Comparison of ENCODE assay signal across 23 mouse cellular contexts in genomic region chr1:119397839-119398238, GRCm38 (mm10). TPM values are rescaled to one million over a fixed set of nuclear protein-coding genes. Genes with fewer than 3 reads are reported as not detected.
"Had no signal": no experiment of that assay in that cellular context is flagged by ENCODE, and none has a peak within 500 bp of the region (broad histone marks: within the 10 kb centered on the region; RNA-seq: fewer than 3 reads in every experiment).

No protein-coding gene starts in this region.

- H3K4me2 ChIP-seq: heart, embryonic 12.5 days; hindbrain, embryonic 13.5 days; hindbrain, embryonic 15.5 days; limb, embryonic 13.5 days; limb, embryonic 15.5 days; liver, embryonic 12.5 days had no signal

- H3K9me3 ChIP-seq: heart, embryonic 12.5 days; hindbrain, embryonic 13.5 days; hindbrain, embryonic 15.5 days; limb, embryonic 13.5 days; limb, embryonic 15.5 days; liver, embryonic 12.5 days had no signal

- H3K27ac ChIP-seq: heart, adult 2 months; hindbrain, embryonic 13.5 days; hindbrain, embryonic 15.5 days; hindbrain, postnatal 0 days; layer of hippocampus, adult 2 months; left cerebral cortex, adult 2 months; limb, embryonic 13.5 days; limb, embryonic 15.5 days; liver, embryonic 12.5 days had no signal

- H3K9ac ChIP-seq: heart, embryonic 12.5 days; hindbrain, embryonic 13.5 days; hindbrain, embryonic 15.5 days; limb, embryonic 13.5 days; limb, embryonic 15.5 days; liver, embryonic 12.5 days had no signal

- DNase-seq: gastrocnemius, postnatal 14 days; gastrocnemius, postnatal 36 days; heart, adult 11 months; heart, adult 2 months; heart, postnatal 10 days; heart, postnatal 36 days; kidney, adult 18-20 months; kidney, adult 8-10 months; kidney, postnatal 10 days; kidney, postnatal 25 days; kidney, postnatal 4 days; left cerebral cortex, postnatal 4 days had no signal

- H3K27me3 ChIP-seq: heart, embryonic 12.5 days; limb, embryonic 15.5 days; liver, embryonic 12.5 days had no signal

- H3K36me3 ChIP-seq: heart, embryonic 12.5 days; hindbrain, embryonic 13.5 days; hindbrain, embryonic 15.5 days; limb, embryonic 13.5 days; limb, embryonic 15.5 days; liver, embryonic 12.5 days had no signal

- ATAC-seq: hindbrain, postnatal 0 days; intestine, embryonic 16.5 days; liver, embryonic 12.5 days had no signal

- H3K4me3 ChIP-seq: heart, adult 2 months; heart, embryonic 12.5 days; hindbrain, embryonic 13.5 days; hindbrain, embryonic 15.5 days; layer of hippocampus, adult 2 months; left cerebral cortex, adult 2 months; limb, embryonic 13.5 days; limb, embryonic 15.5 days; liver, embryonic 12.5 days had no signal

- H3K4me1 ChIP-seq: hindbrain, embryonic 13.5 days; hindbrain, embryonic 15.5 days; limb, embryonic 13.5 days; limb, embryonic 15.5 days; liver, embryonic 12.5 days had no signal

RNA-seq across cellular contexts. Expression of gene Inhbb, which starts 24.2 kb away (rescaled TPM):
- total RNA-seq: hematopoietic stem cell, adult 5-6 weeks had no signal
